Mouse (Mus musculus) left cerebral cortex, postnatal 25 days (tissue): Measurements from ENCODE around the gene Rbks. TPM values are rescaled to one million over a fixed set of nuclear protein-coding genes. Genes with fewer than 3 reads are reported as not detected.
"Not testable (repeated sequence)": the region's sequence is repeated elsewhere in the genome, so short reads cannot be mapped to it uniquely, and the experiment has no call there.

Experiments used
- DNase-seq, 2 experiments: peaks; one replicate each; pipeline ENCODE4 v3.0.0; 2022; ENCODE audit warnings: low spot score in 2 of 2, mixed read lengths in 1 of 2
- intact Hi-C: fragments of 180-260 bp; cut with DNase I; formaldehyde crosslinking; loops from one replicate; pipeline ENCODE4 v1.15.1; 2025
- microRNA-seq, 2 experiments: library from miRNA; unstranded; fragments of <30 nt; microRNA quantifications; one replicate each; pipeline ENCODE4 v1.2.0; 2022
- total RNA-seq, 2 experiments: library from RNA; stranded (reverse); gene quantifications; 2 replicates each; pipeline ENCODE4 v1.2.3; 2021

The Rbks gene
- total RNA-seq, 2 experiments from 2014 or later: 3.0 to 3.3 TPM

- DNase-seq: peak; percentile 24 to 66
- intact Hi-C loops: loop anchor here (2.0 to 10.0 kb wide), 5 partner anchors 26 to 542 kb away; no protein-coding TSS in a partner anchor
Observed at GRCm38 (mm10) chr5:31596481-31597429, 100.7 kb downstream of the Rbks start, which contains the start of gene Mrpl33. Mrpl33 (plus strand) TSS chr5:31596935.

GRCm38 (mm10) chr5:31595868-31596267 is 101.6 kb downstream of the Rbks start:
- intact Hi-C loops: loop anchor here (2.0 to 10.0 kb wide), 5 partner anchors 25 to 543 kb away; no protein-coding TSS in a partner anchor
- no peak for DNase-seq

- peak in 1 of 2 experiments; percentile 91 for DNase-seq
- intact Hi-C loops: loop anchor here (2.0 to 10.0 kb wide), 5 partner anchors 14 to 444 kb away; no protein-coding TSS in a partner anchor
Observed at GRCm38 (mm10) chr5:31591122-31591521, 106.3 kb downstream of the Rbks start.

GRCm38 (mm10) chr5:31589711-31590319 is 107.6 kb downstream of the Rbks start:
- intact Hi-C loops: loop anchor here (2.0 to 10.0 kb wide), 5 partner anchors 13 to 445 kb away; no protein-coding TSS in a partner anchor
- DNase-seq: peak; percentile 35 to 74

GRCm38 (mm10) chr5:31588672-31589071 is 108.8 kb downstream of the Rbks start:
- intact Hi-C loops, DNase-seq: not testable (repeated sequence)

- intact Hi-C loops: no loop called here
Observed at GRCm38 (mm10) chr5:31588016-31588415, 109.4 kb downstream of the Rbks start.

GRCm38 (mm10) chr5:31585526-31585925 is 111.9 kb downstream of the Rbks start:
- intact Hi-C loops: no loop called here
- DNase-seq: no peak

More at GRCm38 (mm10) chr5:31588016-31588415, 109.4 kb downstream of the Rbks start:
- DNase-seq: no peak

- intact Hi-C loops: no loop called here
Observed at GRCm38 (mm10) chr5:31583261-31583660, 114.2 kb downstream of the Rbks start.

GRCm38 (mm10) chr5:31581932-31582331 is 115.5 kb downstream of the Rbks start:
- intact Hi-C loops: no loop called here
- no peak for DNase-seq

More at GRCm38 (mm10) chr5:31583261-31583660, 114.2 kb downstream of the Rbks start:
- DNase-seq: no peak

GRCm38 (mm10) chr5:31581263-31581662 is 116.2 kb downstream of the Rbks start:
- intact Hi-C loops: no loop called here
- DNase-seq: no peak

GRCm38 (mm10) chr5:31576539-31576975 is 120.9 kb downstream of the Rbks start:
- intact Hi-C loops: loop anchor here (2.0 kb wide), 1 partner anchor 14 kb away; no protein-coding TSS in a partner anchor

More at GRCm38 (mm10) chr5:31576539-31576975, 120.9 kb downstream of the Rbks start:
- peak; percentile 54 to 91 for DNase-seq

Small RNA genes lying within 50 kb of the gene (microRNA-seq; reads per million reads assigned to microRNA genes)
- 0 reads per million in 2 experiments for gene Mir3473e

Other genes with a start within 250 kb of the Rbks start
- gene Zfp512, start 245.2 kb downstream of the Rbks start, total RNA-seq: 10 to 100 TPM; 48.8 to 49.0 TPM
- under 1 TPM; 0.16 to 0.30 TPM for gene 4930548H24Rik, start 211.9 kb downstream of the Rbks start, total RNA-seq
- 10 to 100 TPM; 27.6 to 30.0 TPM for gene Gpn1, start 202.9 kb downstream of the Rbks start, total RNA-seq
- gene Slc4a1ap, start 170.6 kb downstream of the Rbks start, total RNA-seq: 10 to 100 TPM; 50.8 to 53.6 TPM
- gene Supt7l, start 169.8 kb downstream of the Rbks start, total RNA-seq: 10 to 100 TPM; 16.7 to 17.2 TPM
- 10 to 100 TPM; 92.9 to 96.0 TPM for gene Mrpl33, start 100.7 kb downstream of the Rbks start, total RNA-seq
- 10 to 100 TPM; 40.0 to 41.8 TPM for gene Babam2, start 57 bp upstream of the Rbks start, total RNA-seq